Mouse (Mus musculus): ENCODE data around the gene Cxcr5. TPM values are rescaled to one million over a fixed set of nuclear protein-coding genes. Genes with fewer than 3 reads are reported as not detected.

Cxcr5 gene
- polyA plus RNA-seq, 1 experiment = not detected

GRCm38 (mm10) chr9:44573306-44573705, 11.6 kb upstream of the Cxcr5 start:
- no peaks in the 10 kb centered on the region for H3K36me3 ChIP-seq (replicated peaks; ENCODE audit: low read length)
- TF ChIP-seq FLI1 (IDR thresholded peaks at IDR 0.05; ENCODE audit: low read length) (no peak), GATA1 (IDR thresholded peaks at IDR 0.05; ENCODE audit: borderline replicate concordance, low read length) (no peak)
- H3K4me1 ChIP-seq = peaks cover 29% of the 10 kb centered on the region
- H3K27me3 ChIP-seq (replicated peaks) = no peaks in the 10 kb centered on the region
- H3K9me3 ChIP-seq = no peaks in the 10 kb centered on the region
- no peak overlapping the region for H3K4me3 ChIP-seq (replicated peaks)

- peaks cover 53% of the 10 kb centered on the region for H3K4me1 ChIP-seq
- TF ChIP-seq FLI1 (IDR thresholded peaks at IDR 0.05; ENCODE audit: low read length) = no peak
- no peak for TF ChIP-seq GATA1 (IDR thresholded peaks at IDR 0.05; ENCODE audit: borderline replicate concordance, low read length)
- no peak overlapping the region for H3K4me3 ChIP-seq (replicated peaks)
- no peaks in the 10 kb centered on the region for H3K36me3 ChIP-seq (replicated peaks; ENCODE audit: low read length)
- H3K27me3 ChIP-seq (replicated peaks) = no peaks in the 10 kb centered on the region
- H3K9me3 ChIP-seq = no peaks in the 10 kb centered on the region
Measured at GRCm38 (mm10) chr9:44570939-44571382, 9.3 kb upstream of the Cxcr5 start.

GRCm38 (mm10) chr9:44568083-44568455, 6.4 kb upstream of the Cxcr5 start:
- H3K4me3 ChIP-seq (replicated peaks) = peak overlapping the region; percentile 88
- TF ChIP-seq FLI1 (IDR thresholded peaks at IDR 0.05; ENCODE audit: low read length) = no peak
- TF ChIP-seq GATA1 (IDR thresholded peaks at IDR 0.05; ENCODE audit: borderline replicate concordance, low read length) = no peak
- H3K9me3 ChIP-seq = no peaks in the 10 kb centered on the region
- H3K27me3 ChIP-seq (replicated peaks) = no peaks in the 10 kb centered on the region
- no peaks in the 10 kb centered on the region for H3K36me3 ChIP-seq (replicated peaks; ENCODE audit: low read length)
- H3K4me1 ChIP-seq = peaks cover 79% of the 10 kb centered on the region

GRCm38 (mm10) chr9:44567338-44568082, 5.8 kb upstream of the Cxcr5 start:
- peak overlapping the region; percentile 88 for H3K4me3 ChIP-seq (replicated peaks)

GRCm38 (mm10) chr9:44565367-44565766, 3.7 kb upstream of the Cxcr5 start:
- no peaks in the 10 kb centered on the region for H3K27me3 ChIP-seq (replicated peaks)
- TF ChIP-seq GATA1 (IDR thresholded peaks at IDR 0.05; ENCODE audit: borderline replicate concordance, low read length) (peak; percentile 37; the same call in 1 of the 3 replicates), FLI1 (IDR thresholded peaks at IDR 0.05; ENCODE audit: low read length) (no peak)
- H3K4me3 ChIP-seq (replicated peaks) = peak overlapping the region; percentile 88
- no peaks in the 10 kb centered on the region for H3K36me3 ChIP-seq (replicated peaks; ENCODE audit: low read length)
- peaks cover 82% of the 10 kb centered on the region for H3K4me1 ChIP-seq
- H3K9me3 ChIP-seq = no peaks in the 10 kb centered on the region

More at GRCm38 (mm10) chr9:44567338-44568082, 5.8 kb upstream of the Cxcr5 start:
- H3K4me1 ChIP-seq = peaks cover 85% of the 10 kb centered on the region
- no peaks in the 10 kb centered on the region for H3K36me3 ChIP-seq (replicated peaks; ENCODE audit: low read length)
- H3K9me3 ChIP-seq = no peaks in the 10 kb centered on the region
- H3K27me3 ChIP-seq (replicated peaks) = no peaks in the 10 kb centered on the region
- no peak for TF ChIP-seq FLI1 (IDR thresholded peaks at IDR 0.05; ENCODE audit: low read length)
- TF ChIP-seq GATA1 (IDR thresholded peaks at IDR 0.05; ENCODE audit: borderline replicate concordance, low read length) = no peak

- H3K27me3 ChIP-seq (replicated peaks) = no peaks in the 10 kb centered on the region
- H3K9me3 ChIP-seq = no peaks in the 10 kb centered on the region
- TF ChIP-seq GATA1 (IDR thresholded peaks at IDR 0.05; ENCODE audit: borderline replicate concordance, low read length) (no peak), FLI1 (IDR thresholded peaks at IDR 0.05; ENCODE audit: low read length) (no peak)
- H3K4me1 ChIP-seq = peaks cover 64% of the 10 kb centered on the region
- H3K36me3 ChIP-seq (replicated peaks; ENCODE audit: low read length) = no peaks in the 10 kb centered on the region
- H3K4me3 ChIP-seq (replicated peaks) = no peak overlapping the region
Measured at GRCm38 (mm10) chr9:44562936-44563335, 1.3 kb upstream of the Cxcr5 start.

- Histone ChIP-seq H3K27me3 (replicated peaks) (no peaks in the 10 kb centered on the region), H3K9me3 (peaks cover 16% of the 10 kb centered on the region), H3K4me3 (replicated peaks) (no peak overlapping the region), H3K4me1 (peaks cover 16% of the 10 kb centered on the region), H3K36me3 (replicated peaks; ENCODE audit: low read length) (peaks cover 12% of the 10 kb centered on the region)
- TF ChIP-seq GATA1 (IDR thresholded peaks at IDR 0.05; ENCODE audit: borderline replicate concordance, low read length) = no peak
- no peak for TF ChIP-seq FLI1 (IDR thresholded peaks at IDR 0.05; ENCODE audit: low read length)
Measured at GRCm38 (mm10) chr9:44552161-44552560, 9.5 kb downstream of the Cxcr5 start.

- TF ChIP-seq GATA1 (IDR thresholded peaks at IDR 0.05; ENCODE audit: borderline replicate concordance, low read length) = no peak
- TF ChIP-seq FLI1 (IDR thresholded peaks at IDR 0.05; ENCODE audit: low read length) = no peak
- Histone ChIP-seq H3K4me1 (peaks cover 18% of the 10 kb centered on the region), H3K9me3 (peaks cover 16% of the 10 kb centered on the region)
Measured at GRCm38 (mm10) chr9:44551138-44551537, 10.5 kb downstream of the Cxcr5 start.

GRCm38 (mm10) chr9:44548412-44549152, 13.1 kb downstream of the Cxcr5 start:
- peaks cover 32% of the 10 kb centered on the region for H3K4me1 ChIP-seq
- no peak for TF ChIP-seq GATA1 (IDR thresholded peaks at IDR 0.05; ENCODE audit: borderline replicate concordance, low read length)
- TF ChIP-seq FLI1 (IDR thresholded peaks at IDR 0.05; ENCODE audit: low read length) = no peak

More at GRCm38 (mm10) chr9:44551138-44551537, 10.5 kb downstream of the Cxcr5 start:
- H3K4me3 ChIP-seq (replicated peaks) = no peak overlapping the region
- H3K27me3 ChIP-seq (replicated peaks) = no peaks in the 10 kb centered on the region
- peaks cover 12% of the 10 kb centered on the region for H3K36me3 ChIP-seq (replicated peaks; ENCODE audit: low read length)

GRCm38 (mm10) chr9:44544986-44545385, 16.7 kb downstream of the Cxcr5 start:
- H3K36me3 ChIP-seq (replicated peaks; ENCODE audit: low read length) = peaks cover 12% of the 10 kb centered on the region
- no peaks in the 10 kb centered on the region for H3K27me3 ChIP-seq (replicated peaks)
- no peak for TF ChIP-seq FLI1 (IDR thresholded peaks at IDR 0.05; ENCODE audit: low read length)
- no peak for TF ChIP-seq GATA1 (IDR thresholded peaks at IDR 0.05; ENCODE audit: borderline replicate concordance, low read length)
- H3K9me3 ChIP-seq = peaks cover 13% of the 10 kb centered on the region
- H3K4me1 ChIP-seq = peaks cover 51% of the 10 kb centered on the region
- H3K4me3 ChIP-seq (replicated peaks) = no peak overlapping the region

More at GRCm38 (mm10) chr9:44548412-44549152, 13.1 kb downstream of the Cxcr5 start:
- Histone ChIP-seq H3K36me3 (replicated peaks; ENCODE audit: low read length) (peaks cover 12% of the 10 kb centered on the region), H3K4me3 (replicated peaks) (no peak overlapping the region), H3K27me3 (replicated peaks) (no peaks in the 10 kb centered on the region), H3K9me3 (peaks cover 16% of the 10 kb centered on the region)

Measured in megakaryocyte, embryonic 14.5 days (primary cell).